Mouse (Mus musculus) testis, adult 2 months (tissue): ENCODE measurements at regions not wholly inside any gene's neighbourhood (a gene's known extent, or its start where the extent isn't known, plus 50 kb on each side); places are given as distances from the start of the nearest gene placed in this dataset.

ENCODE experiments used
- CTCF ChIP-seq: fragments of 200-500 bp; IDR thresholded peaks from 2 replicates; pipeline ENCODE4 v1.5.1; 2012; ENCODE audit warnings: low read depth, mild to moderate bottlenecking, inconsistent platforms, low read length, moderate library complexity; ENCODE audit not compliant: control insufficient read depth, insufficient read depth, insufficient replicate concordance
- POLR2A ChIP-seq: fragments of 200-500 bp; IDR thresholded peaks from 2 replicates; pipeline ENCODE4 v1.6.1; 2012; ENCODE audit warnings: low read depth, mild to moderate bottlenecking, inconsistent platforms, low read length, moderate library complexity; ENCODE audit not compliant: control insufficient read depth

DNA sequence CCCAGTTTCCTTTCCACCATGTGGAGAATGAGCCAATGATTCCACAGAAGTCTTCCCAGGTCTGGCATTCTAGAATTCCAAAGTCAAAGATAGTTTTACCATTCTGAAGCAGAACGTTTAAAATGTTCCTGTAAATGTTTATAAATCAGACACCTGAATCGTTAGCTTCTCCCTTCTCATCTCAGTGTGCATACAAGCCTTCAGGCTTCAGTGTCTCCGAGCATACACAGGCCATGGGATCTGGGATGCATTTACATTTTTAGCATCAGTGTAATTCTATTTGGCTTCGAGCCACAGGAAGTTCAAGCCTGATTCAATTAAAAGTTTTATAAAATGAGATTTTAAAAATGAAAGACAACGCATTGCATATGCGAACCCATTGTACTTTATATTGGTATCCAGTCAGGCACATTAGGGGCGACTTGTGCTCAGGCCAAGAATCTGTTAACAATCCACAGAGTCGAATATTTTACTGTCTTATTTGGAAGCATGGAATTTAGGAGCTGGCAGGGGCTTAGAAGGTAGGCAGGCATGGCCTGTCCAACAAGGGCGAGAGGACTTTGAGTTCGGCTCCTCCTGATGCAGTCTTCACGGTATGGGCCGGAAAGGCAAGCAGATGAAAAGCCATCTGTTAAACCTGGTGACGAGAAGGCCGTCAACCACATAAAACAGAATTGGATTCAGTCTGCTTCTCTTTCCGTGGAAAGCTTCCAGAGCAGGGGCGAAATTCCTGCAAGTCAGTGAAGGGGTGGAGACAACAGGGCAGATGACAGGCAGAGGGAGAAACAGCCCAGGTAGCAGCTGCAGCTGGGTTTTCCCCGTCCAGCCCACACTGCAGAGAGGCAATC, 63.7 kb upstream of the Sipa1l1 start:
- TF ChIP-seq POLR2A (no peak), CTCF (no peak)
